Mouse (Mus musculus): ENCODE results near the gene Fam89a. TPM values are rescaled to one million over a fixed set of nuclear protein-coding genes. Genes with fewer than 3 reads are reported as not detected.

The Fam89a gene
- total RNA-seq, 2 experiments from 2014 or later, result 0.62 to 1.5 TPM

Other genes with a start within 250 kb of the Fam89a start
- 10 to 100 TPM; 18.2 to 20.3 TPM for gene Cog2, start 231.1 kb downstream of the Fam89a start, total RNA-seq (2021)
- 10 to 100 TPM; 12.5 to 14.3 TPM for gene Agt, start 182.1 kb downstream of the Fam89a start, total RNA-seq (2021)
- not detected for gene Capn9, start 175.7 kb downstream of the Fam89a start, total RNA-seq (2021)
- 10 to 100 TPM; 10.0 to 15.7 TPM for gene 2310022B05Rik, start 88.5 kb downstream of the Fam89a start, total RNA-seq (2021)
- gene Ttc13, start 29.8 kb downstream of the Fam89a start, total RNA-seq (2021), result 10 to 100 TPM; 17.1 to 20.6 TPM
- 1 to 10 TPM; 2.6 to 3.1 TPM for gene Arv1, start 29.7 kb downstream of the Fam89a start, total RNA-seq (2021)
- under 1 TPM; 0.05 to 0.21 TPM for gene Trim67, start 41.3 kb upstream of the Fam89a start, total RNA-seq (2021)
- gene Gnpat, start 111.2 kb upstream of the Fam89a start, total RNA-seq (2021), result 100 to 1,000 TPM; 138 to 151 TPM
- gene 2810004N23Rik, start 111.3 kb upstream of the Fam89a start, total RNA-seq (2021), result 10 to 100 TPM; 32.1 to 33.6 TPM
- 1 to 10 TPM; 6.9 to 7.4 TPM for gene Exoc8, start 145.9 kb upstream of the Fam89a start, total RNA-seq (2021)
- gene Sprtn, start 146.1 kb upstream of the Fam89a start, total RNA-seq (2021), result 1 to 10 TPM; 5.5 to 5.9 TPM
- gene Egln1, start 197.5 kb upstream of the Fam89a start, total RNA-seq (2021), result 100 to 1,000 TPM; 155 to 180 TPM